Mouse (Mus musculus) forebrain, embryonic 12.5 days (tissue): ENCODE data around the gene Stk32b. TPM values are rescaled to one million over a fixed set of nuclear protein-coding genes. Genes with fewer than 3 reads are reported as not detected.

Experiments
- ATAC-seq: fragments of 200-750 bp; cut with Nextera tagmentation; 2 replicates; pipeline ENCODE4 v1.8.0; 2017; ENCODE audit warnings: moderate TSS enrichment; ENCODE audit not compliant: low FRiP score
- H3K27ac ChIP-seq: fragments of 300-500 bp; sonication (generic); 2 replicates; pipeline ENCODE4 v1.5.1; 2016; ENCODE audit warnings: mild to moderate bottlenecking
- H3K27me3 ChIP-seq: fragments of 300-500 bp; sonication (generic); 2 replicates; pipeline ENCODE4 v1.6.1; 2016; ENCODE audit warnings: mild to moderate bottlenecking
- H3K36me3 ChIP-seq: fragments of 300-500 bp; sonication (generic); replicated peaks from 2 replicates; pipeline ENCODE4 v1.6.1; 2016; ENCODE audit warnings: mild to moderate bottlenecking
- H3K4me1 ChIP-seq: fragments of 300-500 bp; sonication (generic); 2 replicates; pipeline ENCODE4 v1.6.1; 2016
- H3K4me2 ChIP-seq: fragments of 300-500 bp; sonication (generic); 2 replicates; pipeline ENCODE4 v1.6.1; 2016; ENCODE audit warnings: mild to moderate bottlenecking, moderate library complexity
- H3K4me3 ChIP-seq: fragments of 300-500 bp; sonication (generic); replicated peaks from 2 replicates; pipeline ENCODE4 v1.5.1; 2016; ENCODE audit warnings: mild to moderate bottlenecking
- H3K9ac ChIP-seq: fragments of 300-500 bp; sonication (generic); 2 replicates; pipeline ENCODE4 v1.6.1; 2016; ENCODE audit warnings: mild to moderate bottlenecking
- H3K9me3 ChIP-seq: fragments of 300-500 bp; sonication (generic); 2 replicates; pipeline ENCODE4 v1.6.1; 2016
- WGBS: fragments of 180-500 bp; shearing (Covaris S2); methylation state at CpG from one replicate; pipeline ENCODE4 v1.1.7; 2016; 5-methylcytosine and 5-hydroxymethylcytosine counted together
- polyA plus RNA-seq: library from polyadenylated mRNA; unstranded; fragments of >200 nt; fragmentation: Nextera tagmentation; extraction: Ambion mirVana; gene quantifications from 2 replicates; pipeline ENCODE4 v1.2.1, GENCODE M21; 2016

The Stk32b gene
- polyA plus RNA-seq, 1 experiment from 2014 or later: 4.3 TPM

- H3K9me3 ChIP-seq: no peaks in the 10 kb centered on the region
- no peak overlapping the region for H3K9ac ChIP-seq
- WGBS: 55% methylated on average over 6 of the region's 6 CpGs
- ATAC-seq: no peak
- H3K36me3 ChIP-seq: no peaks in the 10 kb centered on the region
- H3K4me3 ChIP-seq: no peak overlapping the region
- no peak overlapping the region for H3K27ac ChIP-seq
- H3K27me3 ChIP-seq: no peaks in the 10 kb centered on the region
- H3K4me2 ChIP-seq: no peak overlapping the region
- H3K4me1 ChIP-seq: no peaks in the 10 kb centered on the region
These were observed 159.6 kb downstream of the Stk32b start for GRCm38 (mm10) chr5:37557274-37557815.

GRCm38 (mm10) chr5:37554231-37554630, 162.7 kb downstream of the Stk32b start:
- no peaks in the 10 kb centered on the region for H3K4me1 ChIP-seq
- no peak overlapping the region for H3K4me2 ChIP-seq
- no peak overlapping the region for H3K27ac ChIP-seq
- ATAC-seq: no peak
- no peak overlapping the region for H3K9ac ChIP-seq
- no peaks in the 10 kb centered on the region for H3K27me3 ChIP-seq
- no peaks in the 10 kb centered on the region for H3K9me3 ChIP-seq
- H3K4me3 ChIP-seq: no peak overlapping the region
- H3K36me3 ChIP-seq: no peaks in the 10 kb centered on the region
- WGBS: 86% methylated on average over 4 of the region's 4 CpGs

- Histone ChIP-seq H3K4me1 (no peaks in the 10 kb centered on the region), H3K9me3 (no peaks in the 10 kb centered on the region), H3K27ac (no peak overlapping the region), H3K27me3 (no peaks in the 10 kb centered on the region), H3K36me3 (no peaks in the 10 kb centered on the region), H3K4me3 (no peak overlapping the region), H3K9ac (no peak overlapping the region), H3K4me2 (no peak overlapping the region)
- ATAC-seq: no peak
- WGBS: 75% methylated on average over 5 of the region's 5 CpGs
These were observed 165.3 kb downstream of the Stk32b start for GRCm38 (mm10) chr5:37551649-37552048.

GRCm38 (mm10) chr5:37535726-37536293, 181.2 kb downstream of the Stk32b start:
- no peak overlapping the region for H3K27ac ChIP-seq
- H3K27me3 ChIP-seq: no peaks in the 10 kb centered on the region
- H3K4me1 ChIP-seq: peaks cover 5% of the 10 kb centered on the region
- no peak overlapping the region for H3K9ac ChIP-seq
- no peak overlapping the region for H3K4me2 ChIP-seq
- H3K36me3 ChIP-seq: no peaks in the 10 kb centered on the region
- H3K4me3 ChIP-seq: no peak overlapping the region
- 92% methylated on average over 4 of the region's 4 CpGs for WGBS
- ATAC-seq: no peak
- H3K9me3 ChIP-seq: no peaks in the 10 kb centered on the region

- Histone ChIP-seq H3K36me3 (no peaks in the 10 kb centered on the region), H3K9ac (no peak overlapping the region), H3K27ac (no peak overlapping the region), H3K4me3 (no peak overlapping the region), H3K4me1 (peaks cover 5% of the 10 kb centered on the region), H3K4me2 (no peak overlapping the region), H3K9me3 (no peaks in the 10 kb centered on the region), H3K27me3 (no peaks in the 10 kb centered on the region)
- 89% methylated on average over 5 of the region's 5 CpGs for WGBS
- ATAC-seq: no peak
These were observed 181.7 kb downstream of the Stk32b start for GRCm38 (mm10) chr5:37535227-37535626.

- Histone ChIP-seq H3K4me3 (no peak overlapping the region), H3K27me3 (no peaks in the 10 kb centered on the region), H3K27ac (no peak overlapping the region), H3K4me2 (no peak overlapping the region), H3K9ac (no peak overlapping the region), H3K36me3 (no peaks in the 10 kb centered on the region), H3K4me1 (no peaks in the 10 kb centered on the region), H3K9me3 (no peaks in the 10 kb centered on the region)
- no peak for ATAC-seq
- WGBS: 86% methylated on average over 5 of the region's 5 CpGs
These were observed 191.6 kb downstream of the Stk32b start for GRCm38 (mm10) chr5:37525363-37525762.

GRCm38 (mm10) chr5:37520441-37520840, 196.5 kb downstream of the Stk32b start:
- no peak overlapping the region for H3K27ac ChIP-seq
- no peak overlapping the region for H3K9ac ChIP-seq
- no peak overlapping the region for H3K4me3 ChIP-seq
- no peaks in the 10 kb centered on the region for H3K9me3 ChIP-seq
- H3K4me1 ChIP-seq: no peaks in the 10 kb centered on the region
- H3K36me3 ChIP-seq: no peaks in the 10 kb centered on the region
- ATAC-seq: no peak
- 88% methylated on average over 3 of the region's 3 CpGs for WGBS
- no peak overlapping the region for H3K4me2 ChIP-seq
- no peaks in the 10 kb centered on the region for H3K27me3 ChIP-seq

- Histone ChIP-seq H3K4me3 (no peak overlapping the region), H3K9me3 (no peaks in the 10 kb centered on the region), H3K27ac (no peak overlapping the region), H3K9ac (no peak overlapping the region), H3K4me2 (no peak overlapping the region), H3K4me1 (0 out of 2 replicates have a peak, but pooled peaks cover 4% of the 10 kb centered on the region), H3K36me3 (no peaks in the 10 kb centered on the region), H3K27me3 (no peaks in the 10 kb centered on the region)
- no peak for ATAC-seq
- WGBS: 39% methylated on average over 2 of the region's 2 CpGs
These were observed 204.5 kb downstream of the Stk32b start for GRCm38 (mm10) chr5:37512479-37512878.

- Histone ChIP-seq H3K4me3 (no peak overlapping the region), H3K4me2 (no peak overlapping the region), H3K27me3 (no peaks in the 10 kb centered on the region), H3K9ac (no peak overlapping the region), H3K27ac (no peak overlapping the region), H3K36me3 (no peaks in the 10 kb centered on the region), H3K4me1 (no peaks in the 10 kb centered on the region), H3K9me3 (no peaks in the 10 kb centered on the region)
- peak; percentile 53; the same call in 1 of the 2 replicates for ATAC-seq
- WGBS: 77% methylated on average over 12 of the region's 12 CpGs
These were observed 210.0 kb downstream of the Stk32b start for GRCm38 (mm10) chr5:37506880-37507519.

- WGBS: 93% methylated on average over 3 of the region's 3 CpGs
- H3K27ac ChIP-seq: no peak overlapping the region
These were observed 221.9 kb downstream of the Stk32b start for GRCm38 (mm10) chr5:37494984-37495476.

GRCm38 (mm10) chr5:37472025-37472608, 244.9 kb downstream of the Stk32b start:
- H3K4me3 ChIP-seq: no peak overlapping the region
- 76% methylated on average over 3 of the region's 3 CpGs for WGBS
- H3K9me3 ChIP-seq: no peaks in the 10 kb centered on the region
- no peaks in the 10 kb centered on the region for H3K36me3 ChIP-seq
- H3K27me3 ChIP-seq: no peaks in the 10 kb centered on the region
- H3K27ac ChIP-seq: no peak overlapping the region
- H3K4me2 ChIP-seq: no peak overlapping the region
- no peaks in the 10 kb centered on the region for H3K4me1 ChIP-seq
- no peak for ATAC-seq
- no peak overlapping the region for H3K9ac ChIP-seq

More at GRCm38 (mm10) chr5:37494984-37495476, 221.9 kb downstream of the Stk32b start:
- H3K9me3 ChIP-seq: no peaks in the 10 kb centered on the region
- no peak overlapping the region for H3K4me2 ChIP-seq
- no peaks in the 10 kb centered on the region for H3K36me3 ChIP-seq
- no peaks in the 10 kb centered on the region for H3K4me1 ChIP-seq
- no peak for ATAC-seq
- no peak overlapping the region for H3K4me3 ChIP-seq
- no peaks in the 10 kb centered on the region for H3K27me3 ChIP-seq
- no peak overlapping the region for H3K9ac ChIP-seq

GRCm38 (mm10) chr5:37471584-37471983, 245.4 kb downstream of the Stk32b start:
- H3K9ac ChIP-seq: no peak overlapping the region
- H3K27ac ChIP-seq: no peak overlapping the region
- ATAC-seq: no peak

More at GRCm38 (mm10) chr5:37471584-37471983, 245.4 kb downstream of the Stk32b start:
- H3K4me1 ChIP-seq: no peaks in the 10 kb centered on the region
- H3K27me3 ChIP-seq: no peaks in the 10 kb centered on the region
- H3K4me3 ChIP-seq: no peak overlapping the region
- H3K9me3 ChIP-seq: no peaks in the 10 kb centered on the region
- H3K4me2 ChIP-seq: no peak overlapping the region
- 77% methylated on average over 4 of the region's 4 CpGs for WGBS
- no peaks in the 10 kb centered on the region for H3K36me3 ChIP-seq
